Mouse (Mus musculus) lung, postnatal 0 days (tissue): ENCODE results near the gene B4galt1.

Experiments
- CTCF ChIP-seq: IDR thresholded peaks from 2 replicates; pipeline ENCODE4 v1.5.1; 2016; ENCODE audit warnings: antibody characterized with exemption, mild to moderate bottlenecking
- EP300 ChIP-seq: IDR thresholded peaks from 2 replicates; pipeline ENCODE4 v1.6.1; 2016; ENCODE audit warnings: antibody characterized with exemption, mild to moderate bottlenecking, control low read depth

DNA sequence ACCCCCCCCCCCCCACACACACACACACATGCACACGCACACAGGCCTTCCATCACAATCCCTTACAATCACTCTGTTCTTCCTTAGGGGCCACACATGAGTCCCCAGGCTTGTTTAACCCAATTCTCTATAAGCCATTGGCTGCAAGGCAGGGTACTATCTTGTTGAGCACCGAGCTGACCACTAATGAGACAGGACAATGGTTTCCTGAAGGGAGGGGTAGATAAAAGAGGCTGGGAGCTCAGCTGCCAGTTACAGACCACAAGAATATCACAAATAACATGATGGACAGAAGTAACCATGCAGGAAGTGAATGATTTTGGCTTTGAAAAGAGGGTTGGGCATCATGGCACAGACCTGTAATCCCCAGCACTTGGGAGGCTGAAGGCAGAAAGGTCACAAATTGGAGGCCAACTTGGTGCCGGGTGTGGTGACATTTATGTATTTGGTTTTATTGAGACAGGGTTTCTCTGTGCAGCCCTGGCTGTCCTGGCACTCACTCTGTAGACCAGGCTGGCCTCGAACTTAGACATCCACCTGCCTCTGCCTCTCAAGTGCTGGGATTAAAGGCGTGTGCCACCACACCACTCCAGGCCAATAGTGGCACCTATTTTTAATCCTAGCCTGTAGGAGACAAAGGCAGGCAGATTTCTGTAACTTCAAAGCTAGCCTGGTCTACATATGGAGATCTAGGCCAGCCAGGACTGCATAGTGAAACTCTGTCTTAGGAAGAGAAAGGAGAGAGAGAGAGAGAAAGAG lies 21.2 kb upstream of the B4galt1 start:
- no peak for TF ChIP-seq CTCF
- TF ChIP-seq EP300 = no peak
